Mouse (Mus musculus) adrenal gland, postnatal 14 days (tissue): ENCODE results near the gene Rbm12. TPM values are rescaled to one million over a fixed set of nuclear protein-coding genes. Genes with fewer than 3 reads are reported as not detected.

Source experiments
- DNase-seq: peaks from one replicate; pipeline ENCODE4 v3.0.0; 2021; ENCODE audit warnings: mixed read lengths
- total RNA-seq: library from RNA; stranded (reverse); gene quantifications from 2 replicates; pipeline ENCODE4 v1.2.3, GENCODE M21; 2021

Gene Rbm12
- total RNA-seq, 1 experiment from 2014 or later, result 30.4 TPM

- DNase-seq, result peak; percentile 19
Measured at GRCm38 (mm10) chr2:156079674-156080073, 32.1 kb downstream of the Rbm12 start.

GRCm38 (mm10) chr2:156079183-156079560 lies 32.6 kb downstream of the Rbm12 start:
- DNase-seq, result peak; percentile 66

GRCm38 (mm10) chr2:156078421-156079182 lies 33.2 kb downstream of the Rbm12 start:
- DNase-seq, result no peak

GRCm38 (mm10) chr2:156077461-156077860 lies 34.3 kb downstream of the Rbm12 start:
- DNase-seq, result no peak

- no peak for DNase-seq
Measured at GRCm38 (mm10) chr2:156073725-156074124, 38.1 kb downstream of the Rbm12 start.

GRCm38 (mm10) chr2:156071236-156071635 lies 40.5 kb downstream of the Rbm12 start:
- no peak for DNase-seq

GRCm38 (mm10) chr2:156067916-156068315 lies 43.9 kb downstream of the Rbm12 start:
- peak; percentile 19 for DNase-seq

GRCm38 (mm10) chr2:156066126-156066525 lies 45.7 kb downstream of the Rbm12 start:
- DNase-seq, result no peak

GRCm38 (mm10) chr2:156065099-156066041 lies 46.4 kb downstream of the Rbm12 start, which contains the start of gene Spag4:
TSS of gene Spag4 (plus strand) at chr2:156065175.
- DNase-seq, result peak; percentile 92

GRCm38 (mm10) chr2:156052816-156053215 lies 59.0 kb downstream of the Rbm12 start, which contains the start of gene Fer1l4:
TSS of gene Fer1l4 (minus strand) at chr2:156052947.
- DNase-seq, result no peak

GRCm38 (mm10) chr2:156047929-156048328 lies 63.8 kb downstream of the Rbm12 start:
- DNase-seq, result no peak

GRCm38 (mm10) chr2:156042903-156043302 lies 68.9 kb downstream of the Rbm12 start:
- DNase-seq, result no peak

Other genes starting within 250 kb of the Rbm12 start
- 141 and 154 TPM in 2 replicates for gene Uqcc1, start 181.7 kb downstream of the Rbm12 start, total RNA-seq
- not detected in 2 replicates for gene Gm15557, start 171.2 kb downstream of the Rbm12 start, total RNA-seq
- gene Gdf5, start 166.6 kb downstream of the Rbm12 start, total RNA-seq, result 1.1 and 1.8 TPM in 2 replicates
- 13.1 and 14.9 TPM in 2 replicates for gene Cep250, start 155.5 kb downstream of the Rbm12 start, total RNA-seq
- 2.9 and 4.0 TPM in 2 replicates for gene 6430550D23Rik, start 104.0 kb downstream of the Rbm12 start, total RNA-seq
- gene Ergic3, start 103.9 kb downstream of the Rbm12 start, total RNA-seq, result 179 and 180 TPM in 2 replicates
- not detected in 2 replicates for gene Fer1l4, start 59.0 kb downstream of the Rbm12 start, total RNA-seq
- 4.2 and 6.0 TPM in 2 replicates for gene Spag4, start 46.8 kb downstream of the Rbm12 start, total RNA-seq
- gene Cpne1, start within 50 bp of the Rbm12 start, total RNA-seq, result 42.4 and 48.1 TPM in 2 replicates
- 18.3 and 23.2 TPM in 2 replicates for gene Gm28036, start 15.1 kb upstream of the Rbm12 start, total RNA-seq
- gene Romo1, start 32.1 kb upstream of the Rbm12 start, total RNA-seq, result 378 and 386 TPM in 2 replicates
- 71.2 and 77.5 TPM in 2 replicates for gene Nfs1, start 32.2 kb upstream of the Rbm12 start, total RNA-seq
- 338 and 382 TPM in 2 replicates for gene Rbm39, start 68.3 kb upstream of the Rbm12 start, total RNA-seq
- gene Phf20, start 84.5 kb upstream of the Rbm12 start, total RNA-seq, result 40.9 and 44.4 TPM in 2 replicates
- gene Cnbd2, start 200.3 kb upstream of the Rbm12 start, total RNA-seq, result 1.5 and 2.6 TPM in 2 replicates
- 93.5 and 97.9 TPM in 2 replicates for gene Scand1, start 200.7 kb upstream of the Rbm12 start, total RNA-seq